Mouse (Mus musculus) neural tube, embryonic 15.5 days (tissue): ENCODE data around the gene Nmnat1. TPM values are rescaled to one million over a fixed set of nuclear protein-coding genes. Genes with fewer than 3 reads are reported as not detected.

Experiments
- ATAC-seq: fragments of 200-750 bp; cut with Nextera tagmentation; 2 replicates; pipeline ENCODE4 v1.8.0; 2017; ENCODE audit warnings: mild to moderate bottlenecking, moderate TSS enrichment, moderate library complexity; ENCODE audit not compliant: low FRiP score
- H3K27ac ChIP-seq: fragments of 300-500 bp; sonication (generic); replicated peaks from 2 replicates; pipeline ENCODE4 v1.5.1; 2015; ENCODE audit warnings: mild to moderate bottlenecking, inconsistent platforms
- H3K27me3 ChIP-seq: fragments of 300-500 bp; sonication (generic); replicated peaks from 2 replicates; pipeline ENCODE4 v1.6.1; 2015; ENCODE audit warnings: inconsistent platforms
- H3K36me3 ChIP-seq: fragments of 300-500 bp; sonication (generic); 2 replicates; pipeline ENCODE4 v1.6.1; 2015; ENCODE audit warnings: inconsistent platforms
- H3K4me1 ChIP-seq: fragments of 300-500 bp; sonication (generic); 2 replicates; pipeline ENCODE4 v1.6.1; 2015; ENCODE audit warnings: inconsistent platforms
- H3K4me2 ChIP-seq: fragments of 300-500 bp; sonication (generic); 2 replicates; pipeline ENCODE4 v1.6.1; 2015; ENCODE audit warnings: inconsistent platforms, mild to moderate bottlenecking, moderate library complexity
- H3K4me3 ChIP-seq: fragments of 300-500 bp; sonication (generic); replicated peaks from 2 replicates; pipeline ENCODE4 v1.5.1; 2015; ENCODE audit warnings: mild to moderate bottlenecking, inconsistent platforms
- H3K9ac ChIP-seq: fragments of 300-500 bp; sonication (generic); replicated peaks from 2 replicates; pipeline ENCODE4 v1.6.1; 2015; ENCODE audit warnings: mild to moderate bottlenecking, inconsistent platforms
- H3K9me3 ChIP-seq: fragments of 300-500 bp; sonication (generic); replicated peaks from 2 replicates; pipeline ENCODE4 v1.6.1; 2016; ENCODE audit warnings: inconsistent platforms
- WGBS: fragments of 180-500 bp; shearing (Covaris S2); methylation state at CpG from one replicate; pipeline ENCODE4 v1.1.7; 2015; ENCODE audit warnings: mixed read lengths; 5-methylcytosine and 5-hydroxymethylcytosine counted together
- polyA plus RNA-seq: library from polyadenylated mRNA; unstranded; fragments of >200 nt; fragmentation: Nextera tagmentation; extraction: Ambion mirVana; gene quantifications from 2 replicates; pipeline ENCODE4 v1.2.1, GENCODE M21; 2015

Nmnat1 gene
- polyA plus RNA-seq, 1 experiment from 2014 or later = 5.8 TPM

DNA sequence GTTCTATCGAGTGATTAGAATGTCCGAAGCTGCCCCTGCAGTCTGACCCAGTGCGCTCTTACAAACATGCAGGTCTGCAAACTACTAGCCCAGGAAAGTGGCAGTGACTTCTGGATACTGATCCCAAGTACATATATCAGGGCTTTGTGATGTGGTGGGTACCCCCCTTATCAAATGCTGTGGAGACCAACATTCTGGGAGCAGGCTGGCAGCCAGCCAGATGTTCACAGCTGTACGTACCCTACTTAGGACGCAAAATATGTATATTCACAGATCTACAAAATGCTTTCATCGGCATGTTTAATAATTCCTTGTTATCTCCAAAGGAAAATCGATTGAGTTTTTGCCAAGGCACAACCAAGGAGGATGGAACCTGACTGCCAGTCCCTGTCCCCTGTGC, 27.1 kb upstream of the Nmnat1 start:
- Histone ChIP-seq H3K9ac (no peak overlapping the region), H3K4me2 (no peak overlapping the region), H3K36me3 (no peaks in the 10 kb centered on the region), H3K27me3 (no peaks in the 10 kb centered on the region), H3K4me1 (peaks cover 3% of the 10 kb centered on the region; the same call in 1 of the 2 replicates), H3K4me3 (no peak overlapping the region), H3K27ac (no peak overlapping the region), H3K9me3 (no peaks in the 10 kb centered on the region)
- ATAC-seq = no peak
- 76% methylated on average over 7 of the region's 7 CpGs for WGBS

DNA sequence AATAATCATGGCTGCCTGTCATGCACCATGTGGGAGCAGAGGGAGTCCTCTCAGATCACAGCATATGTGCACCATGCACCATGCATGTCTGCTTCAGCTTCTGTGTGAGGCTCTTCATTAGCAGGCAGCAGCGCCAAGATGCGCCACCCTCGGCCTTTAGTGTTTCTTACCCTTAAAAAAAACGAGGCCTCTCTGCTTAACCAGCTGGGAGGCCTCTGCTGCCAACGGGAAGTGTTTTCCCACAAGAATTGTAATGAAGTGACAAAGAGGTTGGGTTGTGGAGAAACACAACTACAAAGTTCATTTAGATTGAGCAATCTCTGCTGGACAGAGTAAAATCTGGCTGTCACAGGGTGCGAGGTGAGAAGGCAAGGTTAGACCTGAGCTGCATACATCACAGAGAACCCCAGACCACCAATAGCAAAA, 26.2 kb upstream of the Nmnat1 start:
- Histone ChIP-seq H3K27ac (0 out of 2 replicates have a peak overlapping the region, but pooled peaks have one; percentile 18), H3K36me3 (no peaks in the 10 kb centered on the region), H3K4me3 (no peak overlapping the region), H3K4me2 (no peak overlapping the region), H3K9me3 (no peaks in the 10 kb centered on the region), H3K9ac (no peak overlapping the region), H3K4me1 (peaks cover 3% of the 10 kb centered on the region; the same call in 1 of the 2 replicates), H3K27me3 (no peaks in the 10 kb centered on the region)
- 31% methylated on average over 6 of the region's 6 CpGs for WGBS
- no peak for ATAC-seq

DNA sequence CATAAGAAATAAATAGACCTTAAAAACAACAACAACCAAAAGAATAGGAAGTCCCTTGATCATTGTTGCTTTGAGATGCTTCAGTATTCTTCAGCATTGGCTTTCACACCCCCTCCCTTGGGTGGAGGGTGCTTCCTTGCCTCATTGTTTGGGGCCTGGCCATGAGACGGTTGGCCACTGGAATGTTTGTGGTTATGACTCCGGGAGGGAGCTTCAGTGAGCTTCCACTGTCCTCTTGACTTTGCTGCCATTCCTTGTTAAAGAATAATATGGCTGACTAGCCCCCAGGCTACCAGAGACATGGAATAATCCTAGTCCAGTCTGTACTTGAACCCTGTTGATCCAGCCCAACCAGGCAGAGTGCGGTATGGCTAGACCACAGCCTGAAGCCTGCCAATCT, 21.9 kb upstream of the Nmnat1 start:
- ATAC-seq = no peak
- no peak overlapping the region for H3K9ac ChIP-seq
- no peaks in the 10 kb centered on the region for H3K9me3 ChIP-seq
- no peak overlapping the region for H3K4me2 ChIP-seq
- H3K4me3 ChIP-seq = no peak overlapping the region
- H3K36me3 ChIP-seq = peaks cover 6% of the 10 kb centered on the region
- no peaks in the 10 kb centered on the region for H3K27me3 ChIP-seq
- no peak overlapping the region for H3K27ac ChIP-seq
- WGBS = 80% methylated on average over 3 of the region's 3 CpGs
- H3K4me1 ChIP-seq = peaks cover 11% of the 10 kb centered on the region

DNA sequence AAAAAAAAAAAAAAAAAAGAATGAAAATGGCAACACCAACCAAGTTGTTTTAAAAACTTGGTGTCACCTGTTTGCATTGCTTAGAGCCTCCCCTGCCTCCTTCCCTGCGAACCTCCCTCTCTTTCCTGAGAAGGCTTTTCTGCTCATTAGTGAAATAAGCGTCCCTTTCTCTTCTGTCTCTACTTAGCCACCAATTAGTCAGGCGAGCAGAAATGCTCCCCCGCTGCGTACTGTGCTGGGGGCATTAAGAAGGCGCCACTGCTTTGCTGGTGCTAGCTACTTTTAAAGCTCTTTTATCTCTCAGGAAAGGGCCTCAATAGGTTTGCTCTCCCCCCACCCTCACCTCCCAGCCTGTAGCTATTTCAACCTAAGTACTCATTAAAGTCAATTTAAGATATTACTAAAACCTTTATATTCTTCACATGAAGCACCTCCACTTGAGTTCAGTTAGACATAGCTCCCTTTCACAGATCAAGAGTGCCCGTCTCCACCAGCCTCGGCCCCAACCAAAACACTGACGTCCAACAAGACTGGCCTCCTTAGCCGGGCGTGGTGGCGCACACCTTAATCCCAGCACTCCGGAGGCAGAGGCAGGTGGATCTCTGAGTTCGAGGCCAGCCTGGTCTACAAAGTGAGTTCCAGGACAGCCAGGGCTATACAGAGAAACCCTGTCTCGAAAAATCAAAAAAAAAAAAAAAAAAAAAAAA, 20.4 kb upstream of the Nmnat1 start:
- Histone ChIP-seq H3K4me2 (no peak overlapping the region), H3K27ac (no peak overlapping the region), H3K9me3 (no peaks in the 10 kb centered on the region), H3K4me1 (peaks cover 8% of the 10 kb centered on the region; the same call in 1 of the 2 replicates), H3K9ac (no peak overlapping the region), H3K27me3 (no peaks in the 10 kb centered on the region), H3K36me3 (peaks cover 15% of the 10 kb centered on the region), H3K4me3 (no peak overlapping the region)
- WGBS = 58% methylated on average over 15 of the region's 15 CpGs
- ATAC-seq = no peak

DNA sequence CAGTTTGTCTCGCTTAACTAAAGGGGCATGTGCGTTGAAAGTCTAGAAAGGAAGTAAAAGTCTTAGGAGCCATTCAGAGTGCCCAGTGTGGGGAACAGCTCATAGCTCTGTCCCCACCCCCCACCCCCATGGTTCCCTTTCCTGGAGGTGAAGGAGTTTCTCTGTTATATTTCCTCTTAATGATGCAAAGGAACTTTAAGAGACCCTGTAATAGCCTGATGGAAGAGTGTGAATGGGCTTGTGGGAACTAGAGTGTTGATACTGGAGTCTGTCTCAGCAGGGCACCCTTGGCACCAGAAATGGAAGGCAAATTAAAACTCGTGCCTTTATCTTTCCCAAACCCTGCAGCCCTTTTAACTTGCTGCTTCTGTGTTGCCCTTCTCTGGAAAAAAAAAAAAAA, 19.9 kb upstream of the Nmnat1 start:
- Histone ChIP-seq H3K9me3 (no peaks in the 10 kb centered on the region), H3K9ac (no peak overlapping the region), H3K4me2 (no peak overlapping the region), H3K36me3 (peaks cover 20% of the 10 kb centered on the region), H3K4me3 (no peak overlapping the region), H3K4me1 (peaks cover 8% of the 10 kb centered on the region; the same call in 1 of the 2 replicates), H3K27me3 (no peaks in the 10 kb centered on the region), H3K27ac (peak overlapping the region; percentile 28; the same call in 1 of the 2 replicates)
- 19% methylated on average over 3 of the region's 3 CpGs for WGBS
- no peak for ATAC-seq

DNA sequence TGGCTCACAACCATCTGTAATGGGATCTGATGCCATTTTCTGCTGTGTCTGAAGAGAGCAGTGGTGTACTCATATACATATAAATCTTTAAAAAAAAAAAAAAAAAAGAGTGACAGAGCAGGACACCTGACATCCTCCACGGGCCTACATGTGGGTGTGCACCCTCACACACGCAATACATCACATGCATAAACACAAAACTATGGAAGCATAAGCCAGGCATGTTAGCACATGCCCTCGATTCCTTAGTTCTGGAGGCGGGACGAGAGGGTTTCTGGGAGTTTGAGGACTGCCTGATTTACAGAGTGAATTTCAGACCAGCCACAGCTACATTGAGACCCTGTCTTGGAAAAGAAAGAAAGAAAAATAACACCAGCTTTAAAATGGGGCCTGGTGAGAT, 19.4 kb upstream of the Nmnat1 start:
- Histone ChIP-seq H3K27me3 (no peaks in the 10 kb centered on the region), H3K9me3 (no peaks in the 10 kb centered on the region), H3K4me2 (no peak overlapping the region), H3K4me1 (peaks cover 8% of the 10 kb centered on the region; the same call in 1 of the 2 replicates), H3K4me3 (no peak overlapping the region), H3K9ac (no peak overlapping the region), H3K36me3 (peaks cover 25% of the 10 kb centered on the region), H3K27ac (peak overlapping the region; percentile 28; the same call in 1 of the 2 replicates)
- ATAC-seq = no peak
- 66% methylated on average over 5 of the region's 5 CpGs for WGBS

DNA sequence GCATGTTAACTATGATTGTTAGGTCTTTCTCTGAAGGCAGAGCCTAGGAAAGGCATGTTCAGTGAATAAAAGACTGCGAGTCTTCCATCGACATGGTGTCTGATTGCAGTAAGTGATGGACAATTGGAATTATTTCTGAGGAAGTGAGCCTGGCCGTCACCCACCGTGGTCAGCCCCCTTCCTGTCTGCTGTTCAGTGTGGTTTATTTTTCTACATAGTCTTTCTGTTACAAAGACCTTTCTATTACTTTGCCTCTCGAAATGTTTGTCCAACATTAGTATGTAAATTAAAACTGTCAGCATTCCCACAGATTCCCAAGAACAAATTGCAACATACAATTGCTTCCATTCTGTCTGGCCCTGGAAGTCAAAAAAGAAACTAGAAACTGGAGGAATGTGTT, 14.8 kb upstream of the Nmnat1 start:
- Histone ChIP-seq H3K4me2 (no peak overlapping the region), H3K27me3 (no peaks in the 10 kb centered on the region), H3K27ac (no peak overlapping the region), H3K4me1 (peaks cover 4% of the 10 kb centered on the region; the same call in 1 of the 2 replicates), H3K9ac (no peak overlapping the region), H3K4me3 (no peak overlapping the region), H3K36me3 (peaks cover 54% of the 10 kb centered on the region), H3K9me3 (no peaks in the 10 kb centered on the region)
- WGBS = 69% methylated on average over 5 of the region's 5 CpGs
- no peak for ATAC-seq

DNA sequence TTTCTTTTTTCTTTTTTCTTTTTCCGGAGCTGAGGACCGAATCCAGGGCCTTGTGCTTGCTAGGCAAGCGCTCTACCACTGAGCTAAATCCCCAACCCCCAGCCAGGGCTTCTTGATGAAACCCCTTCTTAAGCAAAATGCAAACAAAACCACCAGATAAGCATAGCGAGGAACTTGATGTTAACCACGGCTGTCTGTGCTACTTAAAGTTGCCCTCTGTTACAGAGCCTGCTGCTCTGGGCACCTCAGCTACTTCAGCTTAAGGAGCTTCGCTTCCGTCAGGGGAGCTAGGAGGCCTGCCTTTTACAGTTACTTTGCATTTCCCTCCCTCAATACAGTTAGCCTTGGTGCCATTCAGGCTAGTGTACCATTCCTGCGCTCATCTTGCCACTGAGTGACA, 13.9 kb upstream of the Nmnat1 start:
- Histone ChIP-seq H3K27ac (no peak overlapping the region), H3K4me3 (no peak overlapping the region), H3K36me3 (peaks cover 63% of the 10 kb centered on the region), H3K9me3 (no peaks in the 10 kb centered on the region), H3K27me3 (no peaks in the 10 kb centered on the region), H3K4me2 (no peak overlapping the region), H3K9ac (no peak overlapping the region), H3K4me1 (no peaks in the 10 kb centered on the region)
- WGBS = 92% methylated on average over 8 of the region's 8 CpGs
- no peak for ATAC-seq

DNA sequence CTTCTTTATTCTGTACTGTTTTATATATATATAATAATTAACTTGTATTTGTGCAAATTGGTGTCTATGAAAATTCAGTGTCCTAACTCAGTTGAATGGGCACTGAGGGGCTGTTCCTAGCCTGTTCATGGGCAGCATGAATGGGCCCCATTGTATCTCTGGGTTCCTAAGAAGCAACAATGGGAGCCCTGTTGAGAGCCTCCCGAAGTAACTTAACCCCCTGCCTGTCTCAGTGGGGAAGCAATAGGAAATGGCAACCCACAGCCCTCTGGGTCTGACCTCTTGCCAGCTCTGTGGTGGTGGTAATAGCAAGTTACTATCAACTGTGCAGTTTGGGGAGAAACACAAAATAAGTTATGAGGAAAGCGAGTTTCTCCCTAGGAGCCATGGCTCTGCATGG, 11.6 kb upstream of the Nmnat1 start:
- H3K9ac ChIP-seq = no peak overlapping the region
- no peak overlapping the region for H3K4me2 ChIP-seq
- no peaks in the 10 kb centered on the region for H3K4me1 ChIP-seq
- no peak overlapping the region for H3K4me3 ChIP-seq
- H3K9me3 ChIP-seq = no peaks in the 10 kb centered on the region
- peaks cover 72% of the 10 kb centered on the region for H3K36me3 ChIP-seq
- peak overlapping the region; percentile 67; the same call in 1 of the 2 replicates for H3K27ac ChIP-seq
- 10% methylated on average over 2 of the region's 2 CpGs for WGBS
- ATAC-seq = peak; percentile 35; the same call in 1 of the 2 replicates
- no peaks in the 10 kb centered on the region for H3K27me3 ChIP-seq

DNA sequence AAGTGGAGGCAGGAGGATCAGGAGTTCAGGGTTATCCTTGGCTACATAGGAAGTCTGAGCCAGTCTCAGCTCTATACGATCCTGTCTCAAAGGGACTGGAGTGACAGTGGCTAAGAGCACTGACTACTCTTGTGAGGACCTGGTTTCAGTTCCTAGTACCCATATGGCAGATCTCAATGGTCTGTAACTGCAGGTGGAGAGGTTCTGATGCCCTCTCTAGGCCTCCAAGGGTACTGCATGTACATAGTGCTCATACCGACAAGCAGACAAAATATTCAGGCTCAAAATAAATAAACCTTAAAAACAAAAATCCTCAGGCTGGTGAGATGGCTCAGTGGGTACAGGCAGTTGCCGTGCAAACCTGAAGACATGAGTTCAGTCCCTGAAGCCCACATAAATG, 6.1 kb upstream of the Nmnat1 start:
- Histone ChIP-seq H3K27ac (no peak overlapping the region), H3K27me3 (no peaks in the 10 kb centered on the region), H3K36me3 (peaks cover 76% of the 10 kb centered on the region), H3K9me3 (no peaks in the 10 kb centered on the region), H3K4me1 (peaks cover 12% of the 10 kb centered on the region), H3K4me2 (no peak overlapping the region), H3K9ac (no peak overlapping the region), H3K4me3 (no peak overlapping the region)
- no peak for ATAC-seq
- WGBS = over 99% methylated on average over 3 of the region's 3 CpGs

DNA sequence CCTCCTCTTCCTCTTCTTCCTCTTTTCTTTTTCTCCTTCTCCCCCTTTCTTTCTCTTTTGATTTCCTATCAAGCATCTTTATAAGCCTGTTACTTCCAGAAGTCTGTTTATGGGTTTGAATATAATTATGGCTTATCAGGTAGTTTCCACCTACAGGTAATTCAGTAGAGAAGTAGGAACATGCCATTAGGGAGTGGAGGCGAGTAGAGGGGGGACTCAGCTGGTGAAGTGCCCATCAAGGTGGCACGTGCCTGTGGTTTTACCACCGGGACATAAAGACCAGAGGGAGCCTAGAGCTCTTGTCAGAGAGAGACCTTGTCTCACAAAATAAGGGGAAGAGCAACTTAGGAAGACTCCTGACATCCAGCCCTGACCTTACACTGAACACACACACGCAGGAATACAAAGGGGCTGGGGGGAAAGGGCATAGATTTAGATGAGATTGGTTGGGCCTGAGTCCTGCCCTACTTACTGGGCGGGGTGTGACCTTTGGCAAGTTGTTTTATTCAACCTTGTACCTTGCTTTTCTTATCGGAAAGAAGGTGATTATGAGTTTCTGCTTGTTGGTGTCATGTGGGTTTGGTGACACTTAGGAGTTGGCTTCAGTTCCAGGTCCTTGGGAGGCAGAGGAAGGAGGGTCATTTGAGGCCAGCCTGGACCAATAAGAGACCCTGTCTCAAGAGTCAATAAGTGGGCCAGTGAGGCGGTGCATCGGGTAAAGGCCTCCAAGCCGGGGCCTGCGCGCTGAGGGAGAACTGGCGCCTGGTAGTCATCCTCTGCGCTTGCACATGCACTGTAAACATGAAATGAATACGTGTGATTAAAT, 4.6 kb upstream of the Nmnat1 start:
- Histone ChIP-seq H3K27ac (no peak overlapping the region), H3K4me2 (no peak overlapping the region), H3K9ac (no peak overlapping the region), H3K4me3 (no peak overlapping the region), H3K27me3 (no peaks in the 10 kb centered on the region), H3K9me3 (no peaks in the 10 kb centered on the region), H3K36me3 (peaks cover 65% of the 10 kb centered on the region), H3K4me1 (peaks cover 20% of the 10 kb centered on the region)
- no peak for ATAC-seq
- 96% methylated on average over 14 of the region's 14 CpGs for WGBS

DNA sequence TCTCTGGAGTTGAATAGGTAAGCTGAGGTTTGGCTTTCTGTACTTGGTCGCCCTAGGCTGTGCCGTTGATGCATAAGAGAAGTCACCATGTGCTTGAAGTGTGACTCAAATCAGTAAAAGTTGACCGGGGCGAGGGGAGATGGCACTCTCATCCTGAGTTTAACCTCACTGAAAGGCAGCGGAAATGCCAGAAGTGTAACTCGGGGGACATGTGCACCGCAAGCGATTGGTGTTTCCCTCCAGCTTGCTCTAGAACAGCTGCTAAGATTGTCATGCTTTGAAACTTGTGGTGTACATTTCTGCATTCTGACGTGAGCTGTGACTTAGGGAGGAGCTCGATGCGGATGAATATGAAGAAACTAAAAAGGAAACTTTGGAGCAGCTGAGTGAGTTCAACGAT, 2.7 kb upstream of the Nmnat1 start:
- Histone ChIP-seq H3K27ac (no peak overlapping the region), H3K4me3 (no peak overlapping the region), H3K4me2 (no peak overlapping the region), H3K9me3 (no peaks in the 10 kb centered on the region), H3K27me3 (no peaks in the 10 kb centered on the region), H3K4me1 (peaks cover 27% of the 10 kb centered on the region), H3K9ac (no peak overlapping the region), H3K36me3 (peaks cover 48% of the 10 kb centered on the region)
- ATAC-seq = no peak
- WGBS = 94% methylated on average over 12 of the region's 12 CpGs
